Mouse (Mus musculus): ENCODE results near the gene Sp6. TPM values are rescaled to one million over a fixed set of nuclear protein-coding genes. Genes with fewer than 3 reads are reported as not detected.

The Sp6 gene
- polyA plus RNA-seq, 1 experiment from 2014 or later = 0.21 TPM

Small RNAs within 50 kb of the gene (microRNA-seq; reads per million reads assigned to microRNA genes)
- 1.6 reads per million for gene Mir8103

Other genes with a start within 250 kb of the Sp6 start
- gene Snx11, start 235.8 kb upstream of the Sp6 start, polyA plus RNA-seq (2015; fragmentation: Nextera tagmentation; extraction: Ambion mirVana) = 11.9 and 14.0 TPM in 2 replicates
- 45.3 and 49.9 TPM in 2 replicates for gene Cbx1, start 224.3 kb upstream of the Sp6 start, polyA plus RNA-seq (2015; fragmentation: Nextera tagmentation; extraction: Ambion mirVana)
- 81.3 and 90.1 TPM in 2 replicates for gene Nfe2l1, start 183.4 kb upstream of the Sp6 start, polyA plus RNA-seq (2015; fragmentation: Nextera tagmentation; extraction: Ambion mirVana)
- gene Copz2, start 163.5 kb upstream of the Sp6 start, polyA plus RNA-seq (2015; fragmentation: Nextera tagmentation; extraction: Ambion mirVana) = 118 and 129 TPM in 2 replicates
- gene Cdk5rap3, start 96.9 kb upstream of the Sp6 start, polyA plus RNA-seq (2015; fragmentation: Nextera tagmentation; extraction: Ambion mirVana) = 48.7 and 60.5 TPM in 2 replicates
- gene Prr15l, start 85.3 kb upstream of the Sp6 start, polyA plus RNA-seq (2015; fragmentation: Nextera tagmentation; extraction: Ambion mirVana) = 1.0 and 5.6 TPM in 2 replicates
- 45.8 and 48.9 TPM in 2 replicates for gene Pnpo, start 69.4 kb upstream of the Sp6 start, polyA plus RNA-seq (2015; fragmentation: Nextera tagmentation; extraction: Ambion mirVana)
- gene Sp2, start 30.4 kb upstream of the Sp6 start, polyA plus RNA-seq (2015; fragmentation: Nextera tagmentation; extraction: Ambion mirVana) = 15.2 and 15.7 TPM in 2 replicates
- gene Scrn2, start 16.5 kb downstream of the Sp6 start, polyA plus RNA-seq (2015; fragmentation: Nextera tagmentation; extraction: Ambion mirVana) = 19.1 and 20.4 TPM in 2 replicates
- 1.1 and 2.0 TPM in 2 replicates for gene Lrrc46, start 28.0 kb downstream of the Sp6 start, polyA plus RNA-seq (2015; fragmentation: Nextera tagmentation; extraction: Ambion mirVana)
- gene Mrpl10, start 28.2 kb downstream of the Sp6 start, polyA plus RNA-seq (2015; fragmentation: Nextera tagmentation; extraction: Ambion mirVana) = 66.9 and 67.5 TPM in 2 replicates
- gene Osbpl7, start 37.2 kb downstream of the Sp6 start, polyA plus RNA-seq (2015; fragmentation: Nextera tagmentation; extraction: Ambion mirVana) = 5.5 and 5.6 TPM in 2 replicates
- gene Tbx21, start 101.9 kb downstream of the Sp6 start, polyA plus RNA-seq (2015; fragmentation: Nextera tagmentation; extraction: Ambion mirVana) = 0.41 and 0.46 TPM in 2 replicates
- 3.8 and 4.3 TPM in 2 replicates for gene Tbkbp1, start 138.1 kb downstream of the Sp6 start, polyA plus RNA-seq (2015; fragmentation: Nextera tagmentation; extraction: Ambion mirVana)
- 30.1 and 31.3 TPM in 2 replicates for gene Kpnb1, start 174.5 kb downstream of the Sp6 start, polyA plus RNA-seq (2015; fragmentation: Nextera tagmentation; extraction: Ambion mirVana)

All from heart, embryonic 16.5 days (tissue).